Mouse (Mus musculus) lung, adult 10 weeks (tissue): ENCODE data around the gene Olfr91. TPM values are rescaled to one million over a fixed set of nuclear protein-coding genes. Genes with fewer than 3 reads are reported as not detected.

ENCODE experiments used
- polyA plus RNA-seq: library from polyadenylated mRNA; stranded (reverse); fragments of 350-450 nt; fragmentation: Illumina TruSeq; extraction: RNeasy Lipid Tissue Mini Kit (QIAGEN cat#74804); gene quantifications from one replicate; pipeline ENCODE4 v1.2.3, GENCODE M21; 2014; ENCODE audit warnings: low read depth, low replicate concordance; ENCODE audit not compliant: insufficient read depth

Olfr91 gene
- polyA plus RNA-seq = not detected

DNA sequence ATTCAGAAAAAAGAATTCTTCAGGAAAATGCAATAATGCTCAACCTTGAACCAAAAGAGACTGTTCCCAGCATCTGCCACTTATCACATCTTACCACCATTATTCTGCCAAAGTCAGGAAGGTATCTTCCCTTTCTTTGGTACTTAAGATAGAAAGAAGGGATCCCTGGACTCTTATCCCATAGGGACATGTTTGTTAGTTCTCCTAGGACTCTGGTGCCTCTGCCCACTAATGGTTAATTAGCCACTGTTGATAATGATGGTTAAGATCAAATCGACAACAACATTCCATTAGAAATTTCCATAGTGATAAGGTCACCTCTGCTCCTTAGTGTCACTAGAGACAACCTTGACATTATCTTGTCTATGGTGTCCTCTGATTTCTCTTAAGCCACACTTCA lies at the start of gene Olfr91:
TSS of gene Olfr91 (minus strand) at position 101 of the 400 bp plus-strand sequence.

DNA sequence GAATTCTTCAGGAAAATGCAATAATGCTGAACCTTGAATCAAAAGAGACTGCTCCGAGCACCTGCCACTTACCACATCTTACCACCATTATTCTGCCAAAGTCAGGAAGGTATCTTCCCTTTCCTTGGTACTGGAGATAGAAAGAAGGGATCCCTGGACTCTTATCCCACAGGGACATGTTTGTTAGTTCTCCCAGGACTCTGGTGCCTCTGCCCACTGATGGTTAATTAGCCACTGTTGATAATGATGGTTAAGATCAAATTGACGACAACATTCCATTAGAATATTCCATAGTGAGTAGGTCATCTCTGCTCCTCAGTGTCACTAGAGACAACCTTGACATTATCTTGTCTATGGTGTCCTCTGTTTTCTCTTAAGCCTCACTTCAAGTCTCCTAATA lies 21.9 kb upstream of the Olfr91 start, which contains the start of gene Olfr92:
TSS of gene Olfr92 (minus strand) at position 101 of the 400 bp plus-strand sequence.

DNA sequence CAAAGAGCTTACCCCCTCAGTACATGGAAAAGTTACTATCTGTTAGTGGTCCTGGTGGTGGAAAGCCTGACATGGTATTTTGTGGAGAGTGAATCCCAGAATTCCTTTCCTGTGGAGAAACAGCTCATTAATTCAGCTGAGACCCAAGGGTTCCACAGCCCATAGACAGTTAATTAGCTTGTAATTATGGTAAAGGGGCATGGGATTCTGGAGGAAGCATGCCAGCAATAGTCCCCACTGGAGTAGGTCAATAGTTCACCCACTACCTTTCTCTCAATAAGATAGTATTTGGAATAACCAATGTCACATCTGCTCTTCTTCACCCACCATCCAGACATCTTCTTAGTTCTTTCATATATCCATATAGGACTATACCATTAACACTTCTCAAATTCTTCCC lies 9.7 kb downstream of the Olfr91 start, which contains the start of gene Olfr90:
TSS of gene Olfr90 (minus strand) at position 101 of the 400 bp plus-strand sequence.

DNA sequence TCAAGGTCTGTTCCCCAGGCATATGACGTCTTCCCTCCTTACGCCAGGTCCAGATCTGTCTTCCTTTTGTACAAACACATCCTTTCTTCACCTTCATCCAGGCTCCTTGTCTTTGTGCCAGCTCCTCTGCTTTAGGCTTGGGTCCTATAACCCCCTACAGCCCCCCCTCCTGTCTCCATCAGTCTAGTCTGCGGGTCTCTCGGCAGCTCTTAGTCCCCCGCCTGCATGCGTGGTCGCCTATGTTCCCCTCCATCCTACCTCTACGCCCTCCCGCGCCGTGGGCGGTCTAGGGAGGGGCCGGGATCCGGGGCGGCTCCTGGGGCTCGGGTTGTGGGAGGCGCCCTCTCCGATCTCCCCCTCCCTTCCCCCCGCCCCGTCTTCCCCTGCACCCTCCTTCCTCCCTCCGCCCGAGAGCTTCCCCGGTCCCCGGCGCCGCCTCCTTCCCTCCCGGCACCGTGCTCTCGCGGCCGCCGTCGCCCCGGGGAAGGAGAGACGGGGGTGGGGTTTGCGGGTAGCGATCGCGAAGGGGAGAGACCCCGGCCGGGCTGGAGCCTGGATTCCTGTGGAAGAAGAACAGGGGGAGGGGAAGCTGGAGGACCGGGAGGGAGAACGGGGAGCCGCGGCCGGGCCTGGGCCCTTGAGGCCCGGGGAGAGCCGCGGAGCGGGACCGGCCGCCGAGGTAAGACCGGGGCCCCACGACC lies 52.3 kb downstream of the Olfr91 start, which contains the start of gene Gabbr1:
TSS of gene Gabbr1 (plus strand) at position 356 of the 701 bp plus-strand sequence.

Other genes with a start within 250 kb of the Olfr91 start
- gene Trim15, start 231.1 kb downstream of the Olfr91 start, polyA plus RNA-seq = 0.49 TPM
- gene Trim10, start 228.7 kb downstream of the Olfr91 start, polyA plus RNA-seq = 0.20 TPM
- 0.18 TPM for gene Trim40, start 208.2 kb downstream of the Olfr91 start, polyA plus RNA-seq
- not detected for gene Trim31, start 200.2 kb downstream of the Olfr91 start, polyA plus RNA-seq
- gene Rnf39, start 155.4 kb downstream of the Olfr91 start, polyA plus RNA-seq = 6.7 TPM
- gene Ppp1r11, start 146.5 kb downstream of the Olfr91 start, polyA plus RNA-seq = 112 TPM
- 84.8 TPM for gene Znrd1, start 139.7 kb downstream of the Olfr91 start, polyA plus RNA-seq
- 9.5 TPM for gene Znrd1as, start 139.7 kb downstream of the Olfr91 start, polyA plus RNA-seq
- not detected for gene 2410137M14Rik, start 117.0 kb downstream of the Olfr91 start, polyA plus RNA-seq
- 0.42 TPM for gene H2-M5, start 108.7 kb downstream of the Olfr91 start, polyA plus RNA-seq
- 7.6 TPM for gene Zfp57, start 97.1 kb downstream of the Olfr91 start, polyA plus RNA-seq
- not detected for gene Mog, start 74.9 kb downstream of the Olfr91 start, polyA plus RNA-seq
- 13.0 TPM for gene Gabbr1, start 52.3 kb downstream of the Olfr91 start, polyA plus RNA-seq
- not detected for gene Olfr90, start 9.8 kb downstream of the Olfr91 start, polyA plus RNA-seq
- not detected for gene Olfr92, start 21.8 kb upstream of the Olfr91 start, polyA plus RNA-seq
- not detected for gene Olfr93, start 63.2 kb upstream of the Olfr91 start, polyA plus RNA-seq
- gene Ubd, start 95.6 kb upstream of the Olfr91 start, polyA plus RNA-seq = 0.45 TPM
- not detected for gene Olfr94, start 102.7 kb upstream of the Olfr91 start, polyA plus RNA-seq
- gene Olfr95, start 114.8 kb upstream of the Olfr91 start, polyA plus RNA-seq = not detected
- gene Olfr96, start 121.9 kb upstream of the Olfr91 start, polyA plus RNA-seq = not detected
- not detected for gene Olfr97, start 139.1 kb upstream of the Olfr91 start, polyA plus RNA-seq
- not detected for gene Olfr98, start 165.5 kb upstream of the Olfr91 start, polyA plus RNA-seq
- 21.8 TPM for gene H2-M3, start 171.9 kb upstream of the Olfr91 start, polyA plus RNA-seq
- not detected for gene Olfr99, start 185.2 kb upstream of the Olfr91 start, polyA plus RNA-seq
- gene Olfr101, start 206.0 kb upstream of the Olfr91 start, polyA plus RNA-seq = not detected
- gene Olfr102, start 218.8 kb upstream of the Olfr91 start, polyA plus RNA-seq = not detected
- gene Olfr103, start 241.4 kb upstream of the Olfr91 start, polyA plus RNA-seq = not detected